Mouse (Mus musculus) neural tube, embryonic 11.5 days (tissue): ENCODE results near the gene Peli1. TPM values are rescaled to one million over a fixed set of nuclear protein-coding genes. Genes with fewer than 3 reads are reported as not detected.
"Not testable (repeated sequence)": the region's sequence is repeated elsewhere in the genome, so short reads cannot be mapped to it uniquely, and the experiment has no call there.

Experiments used
- ATAC-seq: fragments of 200-750 bp; cut with Nextera tagmentation; 2 replicates; pipeline ENCODE4 v1.8.0; 2017; ENCODE audit warnings: moderate number of reproducible peaks, mild to moderate bottlenecking, moderate TSS enrichment, moderate library complexity; ENCODE audit not compliant: insufficient read depth, low FRiP score, low TSS enrichment
- DNase-seq: peaks from one replicate; pipeline ENCODE4 v3.0.0-alpha.2; 2015; ENCODE audit warnings: low spot score
- H3K27ac ChIP-seq: fragments of 300-500 bp; sonication (generic); 2 replicates; pipeline ENCODE4 v1.5.1; 2014; ENCODE audit warnings: low read depth, mild to moderate bottlenecking, low read length
- H3K27me3 ChIP-seq: fragments of 300-500 bp; sonication (generic); 2 replicates; pipeline ENCODE4 v1.6.1; 2014; ENCODE audit warnings: mild to moderate bottlenecking, low read length, mixed read lengths; ENCODE audit not compliant: control insufficient read depth, insufficient read depth
- H3K36me3 ChIP-seq: fragments of 300-500 bp; sonication (generic); 2 replicates; pipeline ENCODE4 v1.6.1; 2014; ENCODE audit warnings: mild to moderate bottlenecking, low read length, moderate library complexity, mixed read lengths; ENCODE audit not compliant: control insufficient read depth, insufficient read depth
- H3K4me1 ChIP-seq: fragments of 300-500 bp; sonication (generic); 2 replicates; pipeline ENCODE4 v1.6.1; 2014; ENCODE audit warnings: low read length, mixed read lengths; ENCODE audit not compliant: control insufficient read depth, insufficient read depth
- H3K4me2 ChIP-seq: fragments of 300-500 bp; sonication (generic); 2 replicates; pipeline ENCODE4 v1.6.1; 2014; ENCODE audit warnings: low read depth, mild to moderate bottlenecking, moderate library complexity
- H3K4me3 ChIP-seq: fragments of 300-500 bp; sonication (generic); 2 replicates; pipeline ENCODE4 v1.5.1; 2014; ENCODE audit warnings: low read depth, low read length
- H3K9ac ChIP-seq: fragments of 300-500 bp; sonication (generic); 2 replicates; pipeline ENCODE4 v1.6.1; 2014; ENCODE audit warnings: mild to moderate bottlenecking, low read length
- H3K9me3 ChIP-seq: fragments of 300-500 bp; sonication (generic); 2 replicates; pipeline ENCODE4 v1.6.1; 2016; ENCODE audit warnings: low read length; ENCODE audit not compliant: control insufficient read depth
- WGBS: fragments of 180-500 bp; shearing (Covaris S2); extraction: QIAGEN DNeasy Blood & Tissue Kit; methylation state at CpG from one replicate; pipeline ENCODE4 v1.1.7; 2014; 5-methylcytosine and 5-hydroxymethylcytosine counted together
- polyA plus RNA-seq: library from polyadenylated mRNA; unstranded; fragments of >200 nt; fragmentation: Nextera tagmentation; extraction: Ambion mirVana; gene quantifications from 2 replicates; pipeline ENCODE4 v1.2.1, GENCODE M21; 2014

Gene Peli1
- polyA plus RNA-seq, 1 experiment from 2014 or later = 108 TPM

DNA sequence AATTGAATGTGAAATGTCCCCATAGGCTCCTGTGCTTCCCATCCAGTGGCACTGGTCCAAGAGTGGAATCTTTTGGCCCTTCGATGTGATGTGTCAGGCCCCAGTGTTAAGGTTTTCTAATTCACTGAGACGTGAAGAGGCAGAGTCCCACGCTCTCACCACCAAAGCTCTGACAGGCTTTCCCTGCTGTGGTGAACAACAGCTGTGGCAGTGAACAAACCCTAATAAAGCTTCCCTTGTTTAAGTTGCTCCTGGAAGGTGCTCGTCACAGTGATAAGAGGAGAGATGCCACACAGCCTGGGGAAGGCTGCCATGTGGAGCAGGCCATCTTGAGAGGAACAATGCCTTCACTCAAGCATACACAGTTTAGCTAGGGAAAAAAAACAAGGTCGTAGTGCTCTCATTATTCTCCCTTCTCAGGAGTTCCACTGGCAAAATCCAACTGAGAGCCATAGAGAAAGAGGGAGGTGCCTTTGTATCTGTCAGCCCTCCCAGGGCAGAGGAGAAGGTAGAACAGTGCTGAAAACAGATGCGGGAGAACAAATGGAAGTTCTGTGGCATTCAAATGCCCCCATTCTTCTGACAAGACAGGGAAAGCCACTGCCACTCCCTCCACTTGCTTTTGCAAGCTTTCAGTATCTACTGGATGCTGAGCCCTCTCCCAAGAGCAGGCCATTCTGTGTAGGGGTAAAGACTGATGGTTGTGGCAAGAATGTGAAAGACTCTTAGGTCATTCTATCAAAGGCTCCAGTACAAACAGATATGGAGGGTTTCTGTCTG is 77.9 kb downstream of the Peli1 start:
- Histone ChIP-seq H3K9ac (no peak overlapping the region), H3K27me3 (no peaks in the 10 kb centered on the region), H3K36me3 (no peaks in the 10 kb centered on the region), H3K4me1 (no peaks in the 10 kb centered on the region), H3K4me3 (no peak overlapping the region), H3K27ac (no peak overlapping the region), H3K9me3 (no peaks in the 10 kb centered on the region), H3K4me2 (no peak overlapping the region)
- DNase-seq = no peak
- WGBS = 49% methylated on average over 6 of the region's 6 CpGs
- no peak for ATAC-seq

DNA sequence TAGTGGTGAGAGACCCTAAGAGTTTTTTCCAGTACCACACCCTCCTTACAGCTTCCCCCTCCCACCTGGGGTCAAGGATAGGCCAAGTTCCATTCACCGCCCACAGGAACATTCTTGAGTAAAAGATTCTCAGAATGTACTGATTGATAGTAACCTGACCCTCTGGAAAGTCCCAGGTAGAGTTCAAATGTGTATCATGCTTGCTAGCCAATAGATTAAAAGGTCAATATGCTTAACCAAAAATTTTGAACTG is 78.4 kb downstream of the Peli1 start:
- H3K9me3 ChIP-seq, H3K27me3 ChIP-seq, DNase-seq, H3K9ac ChIP-seq, ATAC-seq, H3K27ac ChIP-seq, H3K4me1 ChIP-seq, H3K36me3 ChIP-seq, H3K4me3 ChIP-seq, H3K4me2 ChIP-seq: not testable (repeated sequence)
- 81% methylated on average over 1 of the region's 1 CpGs for WGBS

DNA sequence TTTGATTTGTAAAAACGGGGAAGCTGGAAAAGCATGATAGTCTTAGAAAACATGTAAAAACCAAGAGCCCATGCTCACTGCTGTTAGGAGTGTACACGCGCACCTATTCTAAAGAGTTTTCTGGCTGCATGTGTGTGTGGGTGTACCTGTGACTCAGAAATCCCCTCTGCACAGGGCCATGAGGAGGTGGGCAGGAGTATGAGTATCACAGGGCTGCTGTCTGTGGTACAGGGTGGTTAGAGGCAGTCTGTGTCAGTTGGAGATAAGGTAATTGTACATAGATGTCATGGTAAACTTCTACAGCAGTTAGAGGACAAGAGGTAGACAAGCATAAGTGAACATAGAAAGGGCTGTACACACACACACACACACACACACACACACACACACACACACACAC is 81.2 kb downstream of the Peli1 start:
- ATAC-seq (no peak), DNase-seq (no peak)
- Histone ChIP-seq H3K9ac (no peak overlapping the region), H3K27ac (no peak overlapping the region), H3K4me2 (no peak overlapping the region), H3K9me3 (no peaks in the 10 kb centered on the region), H3K36me3 (no peaks in the 10 kb centered on the region), H3K27me3 (no peaks in the 10 kb centered on the region), H3K4me3 (no peak overlapping the region), H3K4me1 (no peaks in the 10 kb centered on the region)
- 92% methylated on average over 3 of the region's 3 CpGs for WGBS

DNA sequence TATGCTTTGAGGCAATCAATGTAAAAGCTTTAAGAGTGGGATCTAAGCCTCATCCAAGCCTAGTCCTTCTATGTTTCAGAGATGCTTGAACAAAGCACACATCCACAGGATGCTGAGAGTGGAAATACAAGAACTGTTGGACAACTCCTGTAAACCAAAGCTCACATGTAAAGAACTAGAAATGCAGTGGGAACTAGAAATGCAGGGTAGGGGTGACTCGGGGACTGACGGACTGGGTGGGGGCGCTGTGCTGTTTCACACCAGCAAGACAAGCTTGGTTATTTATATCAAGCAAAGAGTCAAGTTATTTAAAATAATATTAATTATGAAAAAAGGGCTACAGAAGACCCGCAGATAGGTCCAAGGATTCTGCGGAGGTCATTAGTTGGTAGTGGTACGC is 82.8 kb downstream of the Peli1 start:
- H3K9me3 ChIP-seq = no peaks in the 10 kb centered on the region
- ATAC-seq = no peak
- no peak overlapping the region for H3K9ac ChIP-seq
- H3K4me3 ChIP-seq = no peak overlapping the region
- no peak overlapping the region for H3K27ac ChIP-seq
- DNase-seq = no peak
- no peaks in the 10 kb centered on the region for H3K27me3 ChIP-seq
- no peak overlapping the region for H3K4me2 ChIP-seq
- H3K36me3 ChIP-seq = no peaks in the 10 kb centered on the region
- WGBS = 94% methylated on average over 6 of the region's 6 CpGs
- no peaks in the 10 kb centered on the region for H3K4me1 ChIP-seq

DNA sequence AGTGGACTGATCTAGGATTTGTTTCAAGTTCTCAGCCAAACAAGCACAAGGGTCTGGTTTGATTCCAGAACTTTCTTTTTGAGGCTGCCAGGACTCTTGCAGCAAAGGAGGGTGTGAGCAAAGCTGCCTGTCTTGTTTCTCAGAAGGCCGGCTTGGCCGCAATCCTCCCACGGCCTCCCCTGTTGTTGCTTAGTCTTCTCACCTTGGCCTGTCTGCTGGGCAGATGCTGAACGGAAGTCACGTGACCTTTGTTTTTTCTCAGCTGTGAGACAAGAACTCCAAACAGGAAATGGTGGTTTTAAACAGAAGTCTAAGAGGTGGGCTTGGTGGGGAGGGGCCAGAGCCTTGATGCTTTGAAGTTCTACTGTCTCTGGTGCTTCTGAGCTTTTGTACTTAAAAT is 83.3 kb downstream of the Peli1 start:
- DNase-seq (no peak), ATAC-seq (no peak)
- Histone ChIP-seq H3K27me3 (no peaks in the 10 kb centered on the region), H3K4me2 (no peak overlapping the region), H3K9me3 (no peaks in the 10 kb centered on the region), H3K4me1 (no peaks in the 10 kb centered on the region), H3K9ac (no peak overlapping the region), H3K36me3 (no peaks in the 10 kb centered on the region), H3K4me3 (no peak overlapping the region), H3K27ac (no peak overlapping the region)
- 53% methylated on average over 5 of the region's 5 CpGs for WGBS

DNA sequence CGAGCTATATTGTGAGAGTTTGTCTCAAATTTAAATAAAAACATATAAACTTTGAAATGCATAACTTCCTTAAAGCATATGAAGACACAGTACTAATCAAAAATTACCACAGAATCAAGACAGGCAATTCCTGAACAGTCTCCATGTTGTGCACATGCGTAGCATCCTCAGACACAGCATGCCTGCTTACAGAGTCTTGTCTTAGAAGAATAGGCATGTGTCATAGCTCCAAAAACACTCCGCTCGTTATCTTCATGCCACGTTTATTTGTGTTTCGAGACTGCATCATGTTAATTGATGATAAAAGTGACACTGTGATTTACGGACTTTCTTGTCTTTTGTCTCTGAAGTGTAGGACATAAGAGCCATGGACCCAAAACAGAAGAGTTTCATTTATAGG is 84.0 kb downstream of the Peli1 start:
- Histone ChIP-seq H3K9me3 (no peaks in the 10 kb centered on the region), H3K4me3 (no peak overlapping the region), H3K36me3 (no peaks in the 10 kb centered on the region), H3K4me1 (no peaks in the 10 kb centered on the region), H3K27me3 (no peaks in the 10 kb centered on the region), H3K9ac (no peak overlapping the region), H3K4me2 (no peak overlapping the region), H3K27ac (no peak overlapping the region)
- DNase-seq = no peak
- 83% methylated on average over 7 of the region's 7 CpGs for WGBS
- ATAC-seq = no peak

DNA sequence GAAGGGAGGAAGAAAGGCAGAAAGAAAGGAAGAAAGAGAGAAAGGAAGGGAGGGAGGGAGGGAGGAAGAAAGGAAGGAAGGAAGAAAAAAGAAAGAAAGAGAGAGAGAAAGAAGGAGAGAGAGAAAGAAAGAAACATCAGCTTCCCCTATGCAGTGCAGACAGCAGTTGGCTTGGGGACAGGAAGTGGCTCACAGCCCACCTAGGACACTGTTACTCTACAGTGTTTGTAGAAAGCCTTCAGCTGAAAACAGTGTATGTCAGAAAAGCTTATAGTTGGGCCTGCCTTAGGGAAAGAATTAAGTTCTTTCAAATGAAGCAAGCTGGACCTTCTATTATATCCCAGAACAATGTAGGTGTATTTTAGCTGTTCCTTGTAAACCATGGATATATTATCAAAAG is 85.4 kb downstream of the Peli1 start:
- H3K9me3 ChIP-seq = no peaks in the 10 kb centered on the region
- DNase-seq = no peak
- H3K4me2 ChIP-seq = no peak overlapping the region
- H3K36me3 ChIP-seq = no peaks in the 10 kb centered on the region
- no peak overlapping the region for H3K27ac ChIP-seq
- H3K27me3 ChIP-seq = no peaks in the 10 kb centered on the region
- no peak for ATAC-seq
- H3K9ac ChIP-seq = no peak overlapping the region
- no peak overlapping the region for H3K4me3 ChIP-seq
- no peaks in the 10 kb centered on the region for H3K4me1 ChIP-seq

DNA sequence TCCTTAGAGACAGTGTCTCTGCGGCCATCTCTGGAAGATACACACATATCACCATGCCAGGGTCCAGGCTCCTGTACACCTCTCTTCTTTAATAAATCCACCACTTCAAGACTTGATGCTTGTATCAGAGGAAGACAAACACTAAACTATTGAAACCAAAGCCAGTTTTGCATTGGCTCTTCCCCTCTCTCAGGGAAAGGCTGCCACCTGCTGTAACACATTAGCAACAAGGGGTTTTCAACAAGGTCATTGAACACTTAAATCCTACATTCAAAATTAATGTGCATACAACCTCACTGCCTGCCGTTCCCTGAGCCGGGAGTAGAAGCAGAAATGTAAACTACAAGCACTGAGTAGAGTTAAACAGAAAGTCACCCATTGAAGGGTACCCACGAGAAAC is 87.3 kb downstream of the Peli1 start:
- ATAC-seq = no peak

DNA sequence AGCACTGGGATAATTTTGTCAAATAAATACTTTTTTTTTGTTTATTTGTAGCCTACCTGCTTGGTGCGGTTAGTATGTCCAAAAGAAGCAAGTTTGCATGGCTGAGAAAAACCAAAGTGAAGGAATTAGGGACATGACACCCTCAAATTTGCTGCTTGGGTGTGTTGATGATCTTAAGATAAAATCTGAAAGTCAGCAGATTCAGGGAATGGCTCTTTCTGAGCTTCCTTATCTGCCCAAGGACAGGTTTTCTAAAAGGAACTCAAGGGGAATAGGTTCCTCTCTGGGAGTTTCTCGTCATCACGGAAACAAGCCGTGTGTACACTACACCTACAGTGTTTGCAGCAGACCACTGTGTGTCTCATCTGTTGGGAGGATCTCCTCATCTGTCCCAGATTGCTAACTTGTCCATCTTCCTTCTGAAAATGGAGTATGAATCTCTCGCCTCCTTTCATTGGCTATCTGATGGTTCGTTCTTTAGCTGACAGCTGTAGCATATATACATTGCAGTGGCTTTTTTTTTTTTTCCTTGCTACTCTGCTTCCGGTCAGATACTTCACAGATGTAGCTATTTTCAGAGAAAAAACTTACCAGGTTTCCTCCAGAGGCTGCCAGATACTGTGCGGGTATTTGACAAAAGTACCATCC is 88.0 kb downstream of the Peli1 start:
- Histone ChIP-seq H3K9ac (no peak overlapping the region), H3K9me3 (no peaks in the 10 kb centered on the region), H3K36me3 (no peaks in the 10 kb centered on the region), H3K4me3 (no peak overlapping the region), H3K4me1 (no peaks in the 10 kb centered on the region), H3K4me2 (no peak overlapping the region), H3K27ac (no peak overlapping the region), H3K27me3 (no peaks in the 10 kb centered on the region)
- no peak for DNase-seq
- no peak for ATAC-seq
- 92% methylated on average over 8 of the region's 8 CpGs for WGBS

More for the DNA sequence above, 87.3 kb downstream of the Peli1 start:
- DNase-seq = no peak
- Histone ChIP-seq H3K9ac (no peak overlapping the region), H3K4me2 (no peak overlapping the region), H3K4me3 (no peak overlapping the region), H3K27ac (no peak overlapping the region), H3K27me3 (no peaks in the 10 kb centered on the region), H3K9me3 (no peaks in the 10 kb centered on the region), H3K36me3 (no peaks in the 10 kb centered on the region), H3K4me1 (no peaks in the 10 kb centered on the region)
- WGBS = 74% methylated on average over 4 of the region's 4 CpGs
